Mouse (Mus musculus): ENCODE data around the gene Dock9. TPM values are rescaled to one million over a fixed set of nuclear protein-coding genes. Genes with fewer than 3 reads are reported as not detected.

Dock9 gene
- total and polyA plus RNA-seq, 2 experiments from 2014 or later: 4.1 to 20.5 TPM

- ATAC-seq (ENCODE audit: insufficient read depth, low read depth) (peak; percentile 43; the same call in 1 of the 2 replicates), DNase-seq (ENCODE audit: low spot score) (no peak)
- Histone ChIP-seq H3K4me2 (ENCODE audit: low read depth, low read length) (no peak overlapping the region), H3K36me3 (replicated peaks; ENCODE audit: control insufficient read depth, insufficient read depth, low read length) (no peaks in the 10 kb centered on the region), H3K9me3 (replicated peaks; ENCODE audit: control insufficient read depth, low read length) (no peaks in the 10 kb centered on the region), H3K4me3 (ENCODE audit: low read depth, low read length) (no peak overlapping the region), H3K9ac (replicated peaks; ENCODE audit: low read depth, low read length) (no peak overlapping the region), H3K27ac (ENCODE audit: low read depth) (peak overlapping the region; percentile 27), H3K4me1 (ENCODE audit: control insufficient read depth, insufficient read depth) (no peaks in the 10 kb centered on the region), H3K27me3 (ENCODE audit: control insufficient read depth, insufficient read depth, low read length) (no peaks in the 10 kb centered on the region)
- TF ChIP-seq CTCF (IDR thresholded peaks at IDR 0.05; ENCODE audit: low read depth): no peak
- no peak for TF ChIP-seq EP300 (IDR thresholded peaks at IDR 0.05; ENCODE audit: low read depth)
Observed at GRCm38 (mm10) chr14:121676121-121676591, 121.5 kb downstream of the Dock9 start.

GRCm38 (mm10) chr14:121675579-121675978 is 122.1 kb downstream of the Dock9 start:
- Histone ChIP-seq H3K9ac (replicated peaks; ENCODE audit: low read depth, low read length) (no peak overlapping the region), H3K27ac (ENCODE audit: low read depth) (peak overlapping the region; percentile 27), H3K4me3 (ENCODE audit: low read depth, low read length) (no peak overlapping the region), H3K4me2 (ENCODE audit: low read depth, low read length) (no peak overlapping the region), H3K27me3 (ENCODE audit: control insufficient read depth, insufficient read depth, low read length) (no peaks in the 10 kb centered on the region), H3K9me3 (replicated peaks; ENCODE audit: control insufficient read depth, low read length) (no peaks in the 10 kb centered on the region), H3K4me1 (ENCODE audit: control insufficient read depth, insufficient read depth) (no peaks in the 10 kb centered on the region), H3K36me3 (replicated peaks; ENCODE audit: control insufficient read depth, insufficient read depth, low read length) (no peaks in the 10 kb centered on the region)
- WGBS: 32% methylated on average over 6 of the region's 6 CpGs
- ATAC-seq (ENCODE audit: insufficient read depth, low read depth): peak; percentile 72
- DNase-seq (ENCODE audit: low spot score): no peak
- TF ChIP-seq EP300 (IDR thresholded peaks at IDR 0.05; ENCODE audit: low read depth) (no peak), CTCF (IDR thresholded peaks at IDR 0.05; ENCODE audit: low read depth) (no peak)

GRCm38 (mm10) chr14:121675146-121675545 is 122.5 kb downstream of the Dock9 start:
- Histone ChIP-seq H3K9ac (replicated peaks; ENCODE audit: low read depth, low read length) (no peak overlapping the region), H3K27me3 (ENCODE audit: control insufficient read depth, insufficient read depth, low read length) (no peaks in the 10 kb centered on the region), H3K27ac (ENCODE audit: low read depth) (peak overlapping the region; percentile 27; the same call in 1 of the 2 replicates), H3K4me3 (ENCODE audit: low read depth, low read length) (no peak overlapping the region), H3K9me3 (replicated peaks; ENCODE audit: control insufficient read depth, low read length) (no peaks in the 10 kb centered on the region), H3K4me2 (ENCODE audit: low read depth, low read length) (no peak overlapping the region), H3K4me1 (ENCODE audit: control insufficient read depth, insufficient read depth) (no peaks in the 10 kb centered on the region), H3K36me3 (replicated peaks; ENCODE audit: control insufficient read depth, insufficient read depth, low read length) (no peaks in the 10 kb centered on the region)
- TF ChIP-seq CTCF (IDR thresholded peaks at IDR 0.05; ENCODE audit: low read depth) (no peak), EP300 (IDR thresholded peaks at IDR 0.05; ENCODE audit: low read depth) (no peak)
- WGBS: 69% methylated on average over 3 of the region's 3 CpGs
- no peak for ATAC-seq (ENCODE audit: insufficient read depth, low read depth)
- no peak for DNase-seq (ENCODE audit: low spot score)

GRCm38 (mm10) chr14:121670016-121670415 is 127.6 kb downstream of the Dock9 start:
- 79% methylated on average over 5 of the region's 5 CpGs for WGBS
- Histone ChIP-seq H3K4me2 (ENCODE audit: low read depth, low read length) (no peak overlapping the region), H3K4me1 (ENCODE audit: control insufficient read depth, insufficient read depth) (no peaks in the 10 kb centered on the region), H3K27ac (ENCODE audit: low read depth) (no peak overlapping the region), H3K27me3 (ENCODE audit: control insufficient read depth, insufficient read depth, low read length) (no peaks in the 10 kb centered on the region), H3K9ac (replicated peaks; ENCODE audit: low read depth, low read length) (no peak overlapping the region), H3K4me3 (ENCODE audit: low read depth, low read length) (no peak overlapping the region), H3K36me3 (replicated peaks; ENCODE audit: control insufficient read depth, insufficient read depth, low read length) (no peaks in the 10 kb centered on the region), H3K9me3 (replicated peaks; ENCODE audit: control insufficient read depth, low read length) (no peaks in the 10 kb centered on the region)
- DNase-seq (ENCODE audit: low spot score) (no peak), ATAC-seq (ENCODE audit: insufficient read depth, low read depth) (no peak)
- TF ChIP-seq EP300 (IDR thresholded peaks at IDR 0.05; ENCODE audit: low read depth): no peak
- no peak for TF ChIP-seq CTCF (IDR thresholded peaks at IDR 0.05; ENCODE audit: low read depth)

DNA sequence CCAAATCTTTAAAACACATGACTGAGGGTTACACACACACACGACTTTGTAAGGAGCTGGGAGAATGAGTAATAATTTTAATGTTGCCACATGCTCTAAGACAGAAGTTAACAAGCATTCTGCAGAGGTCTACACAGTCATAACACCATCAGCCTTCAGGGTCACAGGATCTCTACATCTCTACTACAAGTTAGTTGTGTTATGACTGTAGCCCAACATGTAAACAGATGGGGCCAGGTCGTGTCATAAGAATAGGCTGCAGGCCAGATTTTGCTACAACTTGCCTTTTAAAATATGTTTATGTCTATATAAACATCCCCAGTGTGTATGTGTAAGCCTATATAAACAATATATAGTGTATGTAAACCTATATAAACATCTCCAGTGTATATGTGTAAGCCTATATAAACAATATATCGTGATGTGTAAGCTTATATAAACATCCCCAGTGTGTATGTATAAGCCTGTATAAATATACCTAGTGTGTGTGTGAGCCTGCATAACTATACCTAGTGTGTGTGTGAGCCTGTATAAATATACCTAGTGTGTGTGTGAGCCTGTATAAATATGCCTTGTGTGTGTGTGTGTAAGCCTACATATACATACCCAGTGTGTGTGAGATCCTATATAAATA is 130.9 kb downstream of the Dock9 start:
- Histone ChIP-seq H3K4me3 (ENCODE audit: low read depth, low read length) (no peak overlapping the region), H3K4me1 (ENCODE audit: control insufficient read depth, insufficient read depth) (no peaks in the 10 kb centered on the region), H3K9ac (replicated peaks; ENCODE audit: low read depth, low read length) (no peak overlapping the region), H3K9me3 (replicated peaks; ENCODE audit: control insufficient read depth, low read length) (no peaks in the 10 kb centered on the region), H3K27ac (ENCODE audit: low read depth) (no peak overlapping the region), H3K27me3 (ENCODE audit: control insufficient read depth, insufficient read depth, low read length) (no peaks in the 10 kb centered on the region), H3K4me2 (ENCODE audit: low read depth, low read length) (no peak overlapping the region), H3K36me3 (replicated peaks; ENCODE audit: control insufficient read depth, insufficient read depth, low read length) (no peaks in the 10 kb centered on the region)
- ATAC-seq (ENCODE audit: insufficient read depth, low read depth) (no peak), DNase-seq (ENCODE audit: low spot score) (no peak)
- WGBS: 72% methylated on average over 3 of the region's 3 CpGs
- no peak for TF ChIP-seq CTCF (IDR thresholded peaks at IDR 0.05; ENCODE audit: low read depth)
- no peak for TF ChIP-seq EP300 (IDR thresholded peaks at IDR 0.05; ENCODE audit: low read depth)

Data from heart, postnatal 0 days (tissue).